Mouse (Mus musculus): ENCODE results near the gene Tdrd3.

GRCm38 (mm10) chr14:87467586-87467985 is 51.1 kb downstream of the Tdrd3 start:
- TF ChIP-seq CTCF (IDR thresholded peaks at IDR 0.05; ENCODE audit: borderline replicate concordance, insufficient read depth, low read depth, low read length): no peak
- no peak for TF ChIP-seq POLR2A (IDR thresholded peaks at IDR 0.05; ENCODE audit: borderline replicate concordance, insufficient read depth, low read length)
